Mouse (Mus musculus) small intestine, adult 2 months (tissue): ENCODE data around the gene Add2. TPM values are rescaled to one million over a fixed set of nuclear protein-coding genes. Genes with fewer than 3 reads are reported as not detected.

ENCODE experiments used
- H3K27ac ChIP-seq: fragments of 200-500 bp; 2 replicates; pipeline ENCODE4 v1.5.1; 2012; ENCODE audit warnings: low read depth, low read length, control low read depth, inconsistent platforms; ENCODE audit not compliant: insufficient read depth
- H3K27me3 ChIP-seq: fragments of 200-500 bp; 2 replicates; pipeline ENCODE4 v1.6.1; 2012; ENCODE audit warnings: mild to moderate bottlenecking, moderate library complexity, low read length, inconsistent platforms; ENCODE audit not compliant: control insufficient read depth, insufficient read depth
- H3K36me3 ChIP-seq: fragments of 200-500 bp; 2 replicates; pipeline ENCODE4 v1.6.1; 2012; ENCODE audit warnings: mild to moderate bottlenecking, low read length, control low read depth, inconsistent platforms; ENCODE audit not compliant: control insufficient read depth, insufficient read depth
- H3K4me1 ChIP-seq: fragments of 200-500 bp; 2 replicates; pipeline ENCODE4 v1.6.1; 2012; ENCODE audit warnings: low read length, inconsistent platforms, mixed read lengths; ENCODE audit not compliant: control insufficient read depth, insufficient read depth, insufficient read length
- H3K4me3 ChIP-seq: fragments of 200-500 bp; 2 replicates; pipeline ENCODE4 v1.5.1; 2012; ENCODE audit warnings: low read depth, mild to moderate bottlenecking, control low read depth, inconsistent platforms, low read length, moderate library complexity
- CTCF ChIP-seq: fragments of 200-500 bp; IDR thresholded peaks from 2 replicates; pipeline ENCODE4 v1.5.1; 2012; ENCODE audit warnings: low read depth, mild to moderate bottlenecking, control low read depth, inconsistent platforms, low read length, moderate library complexity, mixed read lengths; ENCODE audit not compliant: insufficient replicate concordance, insufficient read length; ENCODE audit errors: extremely low read depth
- POLR2A ChIP-seq: fragments of 200-500 bp; IDR thresholded peaks from 2 replicates; pipeline ENCODE4 v1.6.1; 2012; ENCODE audit warnings: low read depth, mild to moderate bottlenecking, control low read depth, inconsistent platforms, low read length, moderate library complexity
- WGBS: fragments of 180-500 bp; shearing (Covaris S2); methylation state at CpG from one replicate; pipeline ENCODE4 v1.1.7; 2018; 5-methylcytosine and 5-hydroxymethylcytosine counted together
- polyA plus RNA-seq: library from polyadenylated mRNA; depleted of rRNA; stranded (reverse); fragments of >200 nt; gene quantifications from 2 replicates; pipeline ENCODE4 v1.2.3, GENCODE M21; 2012

Add2 gene
- polyA plus RNA-seq, 1 experiment, result 0.30 TPM

- H3K27me3 ChIP-seq, result no peaks in the 10 kb centered on the region
- H3K4me3 ChIP-seq, result no peak overlapping the region
- H3K27ac ChIP-seq, result no peak overlapping the region
- no peak for TF ChIP-seq POLR2A
- TF ChIP-seq CTCF, result no peak
- H3K4me1 ChIP-seq, result peaks cover 14% of the 10 kb centered on the region; the same call in 1 of the 2 replicates
- WGBS, result 68% methylated on average over 7 of the region's 7 CpGs
- H3K36me3 ChIP-seq, result no peaks in the 10 kb centered on the region
These were observed 23.6 kb downstream of the Add2 start for GRCm38 (mm10) chr6:86052032-86052459.

- Histone ChIP-seq H3K4me1 (peaks cover 14% of the 10 kb centered on the region; the same call in 1 of the 2 replicates), H3K27ac (no peak overlapping the region), H3K4me3 (no peak overlapping the region), H3K27me3 (no peaks in the 10 kb centered on the region), H3K36me3 (no peaks in the 10 kb centered on the region)
- WGBS, result 73% methylated on average over 4 of the region's 4 CpGs
- TF ChIP-seq POLR2A (no peak), CTCF (no peak)
These were observed 24.1 kb downstream of the Add2 start for GRCm38 (mm10) chr6:86052556-86052955.

- whole genome bisulfite sequencing, result 61% methylated on average over 4 of the region's 4 CpGs
- H3K36me3 ChIP-seq, result no peaks in the 10 kb centered on the region
- H3K4me1 ChIP-seq, result peaks cover 14% of the 10 kb centered on the region; the same call in 1 of the 2 replicates
- H3K27me3 ChIP-seq, result no peaks in the 10 kb centered on the region
- no peak overlapping the region for H3K27ac ChIP-seq
- no peak overlapping the region for H3K4me3 ChIP-seq
- no peak for TF ChIP-seq CTCF
- no peak for TF ChIP-seq POLR2A
These were observed 24.6 kb downstream of the Add2 start for GRCm38 (mm10) chr6:86053099-86053498.

DNA sequence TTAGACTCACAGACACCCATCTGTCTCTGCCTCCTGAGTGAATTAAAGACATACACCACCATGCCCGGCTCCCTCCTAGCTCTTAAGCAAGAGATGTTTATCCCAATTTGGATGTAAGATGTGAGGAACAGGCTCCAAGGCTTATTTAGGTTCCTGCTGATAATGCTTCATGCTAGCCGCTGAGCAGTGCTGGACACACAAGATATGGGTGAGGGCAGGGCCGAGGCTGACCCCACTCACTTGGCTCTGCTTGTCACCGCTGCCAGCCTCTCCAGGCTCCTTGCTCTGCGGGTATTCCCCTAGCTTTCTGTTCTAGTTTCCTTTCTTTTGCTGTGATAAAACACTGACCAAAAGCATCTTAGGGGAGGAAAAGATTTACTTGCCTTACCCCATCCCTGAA, 25.1 kb downstream of the Add2 start:
- H3K27ac ChIP-seq, result no peak overlapping the region
- peaks cover 12% of the 10 kb centered on the region; the same call in 1 of the 2 replicates for H3K4me1 ChIP-seq
- TF ChIP-seq POLR2A (no peak), CTCF (no peak)
- no peaks in the 10 kb centered on the region for H3K27me3 ChIP-seq
- no peaks in the 10 kb centered on the region for H3K36me3 ChIP-seq
- WGBS, result 74% methylated on average over 5 of the region's 5 CpGs
- no peak overlapping the region for H3K4me3 ChIP-seq

GRCm38 (mm10) chr6:86058475-86058874, 30.0 kb downstream of the Add2 start:
- H3K4me3 ChIP-seq, result no peak overlapping the region
- H3K36me3 ChIP-seq, result no peaks in the 10 kb centered on the region
- H3K27me3 ChIP-seq, result no peaks in the 10 kb centered on the region
- 0% methylated on average over 1 of the region's 1 CpGs for WGBS
- TF ChIP-seq CTCF, result no peak
- no peak for TF ChIP-seq POLR2A
- H3K27ac ChIP-seq, result no peak overlapping the region
- no peaks in the 10 kb centered on the region for H3K4me1 ChIP-seq

DNA sequence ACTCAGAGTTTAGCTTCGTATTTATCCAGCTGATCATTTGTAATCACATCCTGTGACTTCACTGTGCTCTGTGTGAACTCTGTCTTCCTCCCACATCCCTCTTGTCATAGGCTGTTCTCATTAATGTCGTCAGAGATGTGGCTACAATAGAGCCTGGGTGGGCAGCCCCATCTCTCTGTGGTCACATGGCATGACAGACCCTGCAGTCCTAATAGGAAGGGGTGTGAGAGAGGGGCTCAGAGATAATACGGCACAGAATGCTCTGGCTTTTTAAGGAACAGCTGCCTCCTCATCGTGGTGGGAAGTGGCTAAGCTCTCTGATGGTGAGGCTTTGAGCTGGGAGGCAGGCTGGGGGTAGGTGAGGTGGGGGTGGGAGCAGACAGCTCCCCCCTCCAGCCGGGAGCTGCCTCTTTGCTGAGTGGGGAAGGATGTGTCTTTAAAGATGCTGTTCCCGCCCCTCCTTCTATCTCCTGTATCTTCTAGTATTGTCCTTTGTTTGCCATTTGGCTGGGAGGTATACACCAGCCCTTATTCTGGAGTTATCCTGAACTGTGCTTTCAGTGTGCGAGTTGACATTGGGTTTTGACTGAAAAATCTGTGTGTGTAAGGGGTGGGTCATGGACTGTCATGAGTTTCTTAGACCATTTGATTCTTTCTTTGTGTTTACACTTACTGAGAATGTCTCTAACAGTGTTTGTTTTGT, 30.8 kb downstream of the Add2 start:
- no peak overlapping the region for H3K4me3 ChIP-seq
- TF ChIP-seq CTCF, result no peak
- no peak for TF ChIP-seq POLR2A
- no peaks in the 10 kb centered on the region for H3K27me3 ChIP-seq
- H3K36me3 ChIP-seq, result no peaks in the 10 kb centered on the region
- H3K27ac ChIP-seq, result no peak overlapping the region
- 39% methylated on average over 7 of the region's 7 CpGs for WGBS
- no peaks in the 10 kb centered on the region for H3K4me1 ChIP-seq

DNA sequence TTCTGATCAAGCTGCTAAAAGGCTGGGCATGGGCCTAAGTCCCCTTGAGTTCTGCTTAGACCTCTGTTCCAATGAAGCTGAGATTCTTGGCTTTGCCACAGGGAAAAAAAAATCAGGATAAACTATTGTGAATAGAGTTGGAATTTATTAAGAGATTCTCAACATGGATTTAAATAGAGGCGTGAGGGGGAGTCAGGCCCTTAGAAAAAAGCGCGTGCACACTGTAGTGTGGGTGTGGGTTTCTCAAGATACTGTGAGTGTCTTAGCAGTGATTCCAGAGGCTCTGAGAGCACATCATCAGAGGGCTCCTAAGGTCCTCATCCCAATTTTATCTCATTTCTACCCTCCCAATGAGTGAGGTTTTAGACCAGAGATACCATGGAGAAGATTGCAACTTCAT, 31.7 kb downstream of the Add2 start:
- Histone ChIP-seq H3K4me3 (no peak overlapping the region), H3K36me3 (no peaks in the 10 kb centered on the region), H3K27ac (no peak overlapping the region), H3K4me1 (no peaks in the 10 kb centered on the region), H3K27me3 (no peaks in the 10 kb centered on the region)
- 96% methylated on average over 3 of the region's 3 CpGs for WGBS
- TF ChIP-seq POLR2A, result no peak
- no peak for TF ChIP-seq CTCF

- no peak overlapping the region for H3K27ac ChIP-seq
- H3K4me3 ChIP-seq, result no peak overlapping the region
- no peaks in the 10 kb centered on the region for H3K27me3 ChIP-seq
- no peak for TF ChIP-seq CTCF
- no peak for TF ChIP-seq POLR2A
- WGBS, result 57% methylated on average over 5 of the region's 5 CpGs
- H3K4me1 ChIP-seq, result no peaks in the 10 kb centered on the region
- no peaks in the 10 kb centered on the region for H3K36me3 ChIP-seq
These were observed 33.7 kb downstream of the Add2 start for GRCm38 (mm10) chr6:86062226-86062625.
